Mouse (Mus musculus): ENCODE measurements around the gene Bhmt2.

Bhmt2 gene

DNA sequence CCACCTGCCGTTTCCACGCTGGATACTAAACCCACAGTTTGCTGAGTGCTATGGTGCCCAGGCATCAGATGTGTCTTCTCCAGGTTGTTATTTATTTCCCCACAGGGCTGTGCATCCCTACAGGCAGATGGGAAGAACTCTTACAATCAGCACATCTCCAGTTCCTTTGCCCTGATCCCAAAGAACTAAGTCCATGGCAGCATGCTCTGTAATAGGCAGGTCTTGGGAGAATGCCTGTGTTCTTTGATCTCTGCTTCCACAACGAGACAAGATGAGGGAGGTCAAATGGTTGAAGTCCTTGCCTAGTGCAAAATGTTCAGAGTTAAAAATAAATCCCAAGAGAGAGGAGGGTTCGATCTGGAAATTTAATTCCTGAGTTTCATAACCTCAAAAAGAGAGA, 34.5 kb downstream of the Bhmt2 start:
- no peak for DNase-seq (ENCODE audit: low spot score in 2 of 2)

DNA sequence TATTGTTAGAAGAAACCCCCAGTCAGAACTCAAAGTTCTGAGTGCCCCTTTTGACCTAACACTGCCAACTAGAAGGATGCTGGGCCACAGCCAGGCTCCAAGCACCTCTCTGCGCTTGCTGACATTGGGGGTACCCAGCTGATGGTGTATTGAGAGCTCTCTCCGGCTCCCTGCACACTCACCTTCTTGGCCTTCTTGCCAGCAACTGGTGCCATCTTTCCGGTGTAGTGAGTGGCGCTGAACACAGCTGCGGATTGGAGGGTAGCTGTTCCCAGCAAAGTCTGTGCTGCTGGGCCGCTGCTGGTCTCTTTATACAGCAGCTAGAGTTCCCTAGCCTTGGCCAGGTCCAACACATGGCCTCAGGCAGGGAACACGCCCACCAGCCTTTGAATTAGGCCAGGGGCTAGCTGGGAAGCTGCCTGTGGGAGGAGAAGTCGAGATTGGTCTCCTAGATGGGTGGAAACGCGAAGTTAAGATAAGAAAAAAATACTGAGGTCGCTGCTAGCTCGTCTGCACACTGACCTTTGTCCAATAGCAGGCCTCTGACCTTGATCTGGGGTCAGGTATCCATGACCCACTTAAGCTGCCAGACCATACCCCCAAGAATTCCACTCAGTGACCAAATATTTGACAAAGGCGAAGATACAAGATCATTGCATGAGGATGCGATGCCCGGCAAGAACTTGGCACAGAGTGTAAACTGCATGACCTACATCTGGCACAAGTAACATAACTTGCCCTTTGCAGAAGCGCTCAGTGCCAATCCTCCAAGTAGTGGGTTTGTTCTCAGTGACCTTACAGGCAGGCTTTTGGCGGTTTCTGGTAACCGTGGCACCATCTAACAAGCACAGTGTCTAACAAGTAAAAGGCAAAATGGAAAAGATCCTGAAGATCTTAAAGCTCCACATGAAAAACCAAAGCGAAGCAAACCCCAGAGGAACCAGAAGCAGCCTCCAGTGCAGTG, 36.5 kb downstream of the Bhmt2 start, which contains the start of gene Bhmt:
Bhmt (minus strand) TSS at position 680 of the 964 bp plus-strand sequence.
- no peak for DNase-seq (ENCODE audit: low spot score in 2 of 2)

DNA sequence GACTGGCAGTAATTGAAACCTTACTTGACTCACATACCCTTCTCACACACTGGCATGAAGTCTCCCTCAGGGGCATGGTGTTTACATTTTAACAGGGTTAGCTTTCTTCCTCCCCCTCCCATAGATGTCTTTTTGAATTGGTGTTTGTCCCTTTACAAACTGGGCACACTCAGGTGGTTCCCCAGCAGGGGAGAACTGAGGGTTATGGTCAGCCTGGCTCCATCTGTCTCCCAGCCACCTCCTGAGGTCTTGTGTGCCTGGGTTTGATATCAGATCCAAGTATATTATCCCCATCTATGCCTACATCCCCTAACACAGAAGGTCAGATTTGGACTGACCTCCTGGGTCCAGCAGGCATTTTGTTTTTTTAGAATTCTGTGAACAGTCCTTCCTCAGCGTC, 37.5 kb downstream of the Bhmt2 start:
- no peak for DNase-seq (ENCODE audit: low spot score in 2 of 2)

DNA sequence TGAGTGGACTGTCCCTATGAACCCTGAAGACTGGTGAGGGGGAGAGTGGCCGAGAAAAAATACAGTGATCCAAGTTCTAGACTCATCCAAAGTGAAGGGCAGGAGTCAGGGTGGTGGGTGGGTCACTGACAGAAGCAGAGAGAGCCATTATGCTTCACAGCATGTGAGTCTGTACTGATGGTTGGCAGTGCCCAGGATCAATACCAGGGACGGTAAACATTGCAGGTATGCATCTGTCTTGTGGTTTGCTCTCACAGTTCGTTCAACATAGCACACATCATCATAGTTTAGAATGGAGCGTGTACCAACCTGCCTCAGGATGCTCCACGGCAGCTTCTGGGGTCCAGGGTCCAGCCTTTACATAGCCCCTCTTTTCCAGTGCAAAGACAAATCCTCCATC, 41.2 kb downstream of the Bhmt2 start:
- DNase-seq (ENCODE audit: low spot score in 2 of 2) = no peak

DNA sequence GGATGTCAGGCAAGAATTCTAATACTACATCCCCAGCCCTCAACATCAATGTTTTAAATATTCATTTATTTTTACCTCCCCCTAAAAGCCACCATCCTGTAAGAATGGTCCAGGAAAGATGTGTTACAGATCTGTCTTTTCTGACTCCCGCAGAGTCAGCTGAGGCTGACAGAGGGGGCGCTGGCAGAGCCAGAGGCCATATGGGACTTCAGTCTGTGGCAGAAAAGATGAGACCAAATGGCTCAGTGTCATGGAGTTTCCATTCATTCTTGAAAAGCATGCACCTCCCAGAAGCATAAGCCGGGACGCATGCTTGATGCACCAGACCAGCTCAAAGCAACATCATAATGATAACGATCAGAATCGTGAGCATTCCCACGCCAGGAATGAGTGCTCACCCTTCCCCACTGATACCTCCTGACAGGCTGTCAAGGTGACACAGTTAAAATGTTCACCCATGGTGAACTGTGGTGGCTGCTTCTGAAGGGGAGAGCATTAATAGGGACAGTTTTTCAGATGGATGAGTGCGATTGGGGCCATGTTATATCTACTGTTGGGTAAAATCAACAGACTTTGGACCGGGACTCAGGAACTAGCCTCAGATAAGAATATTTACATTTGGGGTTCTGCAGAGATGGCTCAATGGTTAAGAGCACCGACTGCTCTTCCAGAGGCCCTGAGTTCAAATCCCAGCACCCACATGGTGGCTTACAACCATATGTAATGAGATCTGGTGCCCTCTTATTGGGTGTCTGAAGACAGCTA, 43.0 kb downstream of the Bhmt2 start:
- no peak for DNase-seq (ENCODE audit: low spot score in 2 of 2)

DNA sequence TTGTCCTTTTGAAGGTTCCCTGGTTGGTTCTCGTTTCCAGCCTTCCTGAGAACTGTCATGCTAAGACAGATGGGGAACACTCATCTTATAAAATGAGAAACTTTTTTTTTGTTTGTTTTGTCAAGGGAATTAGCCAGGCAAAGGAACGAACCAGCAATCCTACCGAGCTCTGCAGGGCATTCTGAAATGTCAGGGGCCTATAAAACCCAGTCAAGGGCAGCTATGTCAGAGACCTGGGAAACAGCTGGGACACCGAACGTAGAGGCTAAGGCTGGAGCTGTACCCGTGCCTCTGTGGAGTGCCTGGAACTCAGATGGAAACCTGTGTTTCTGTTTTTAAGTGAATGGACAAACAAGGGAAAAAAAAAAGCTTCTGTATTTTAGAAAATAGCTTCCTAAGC, 45.2 kb downstream of the Bhmt2 start:
- no peak for DNase-seq (ENCODE audit: low spot score in 2 of 2)

DNA sequence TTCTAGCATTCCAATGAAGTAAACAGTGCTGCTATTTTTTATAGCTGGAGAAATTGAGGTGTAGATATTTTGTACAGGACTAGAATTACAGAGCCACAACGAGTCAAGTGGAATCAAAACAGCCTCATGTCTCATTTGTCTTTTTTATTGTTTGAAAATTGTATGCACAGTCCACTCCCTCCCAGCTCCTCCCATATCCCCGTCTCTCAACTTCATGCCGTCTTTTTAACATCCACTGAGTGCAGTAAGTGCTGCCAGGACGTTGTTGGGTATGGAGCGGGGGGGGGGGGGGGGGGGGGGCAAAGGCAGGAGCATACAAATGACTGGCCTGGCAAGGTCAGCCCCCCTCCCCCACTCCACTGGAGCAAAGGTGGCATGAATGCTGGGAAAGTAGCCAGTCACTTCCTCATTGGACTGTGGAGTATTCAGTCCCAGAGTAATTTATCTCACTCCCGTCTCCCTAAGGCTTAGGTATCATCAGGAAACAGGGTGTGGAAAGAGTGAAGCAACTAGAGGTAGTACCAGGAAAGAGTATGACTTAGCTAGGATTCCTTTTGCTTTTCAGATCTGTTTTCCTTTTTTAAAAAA, 59.6 kb downstream of the Bhmt2 start:
- DNase-seq (ENCODE audit: low spot score in 2 of 2) = no peak

DNA sequence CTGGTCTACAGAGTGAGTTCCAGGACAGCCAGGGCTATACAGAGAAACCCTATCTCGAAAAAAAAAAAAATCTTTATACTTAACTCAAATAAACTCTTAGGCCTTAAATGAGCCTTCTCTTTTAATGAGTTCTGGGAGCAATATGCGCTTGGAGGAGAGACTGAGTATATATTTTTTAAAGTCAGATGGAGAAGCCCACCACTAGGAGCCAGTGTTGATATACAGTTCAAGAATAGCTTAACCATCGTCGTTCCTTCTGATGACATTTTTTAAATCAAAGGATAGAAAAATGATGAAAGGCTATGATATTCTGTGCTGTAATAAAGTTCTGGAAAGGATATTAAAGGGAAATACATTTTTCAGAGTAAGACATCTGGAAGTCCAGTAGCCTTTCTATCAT, 60.3 kb downstream of the Bhmt2 start:
- DNase-seq (ENCODE audit: low spot score in 2 of 2) = no peak

DNA sequence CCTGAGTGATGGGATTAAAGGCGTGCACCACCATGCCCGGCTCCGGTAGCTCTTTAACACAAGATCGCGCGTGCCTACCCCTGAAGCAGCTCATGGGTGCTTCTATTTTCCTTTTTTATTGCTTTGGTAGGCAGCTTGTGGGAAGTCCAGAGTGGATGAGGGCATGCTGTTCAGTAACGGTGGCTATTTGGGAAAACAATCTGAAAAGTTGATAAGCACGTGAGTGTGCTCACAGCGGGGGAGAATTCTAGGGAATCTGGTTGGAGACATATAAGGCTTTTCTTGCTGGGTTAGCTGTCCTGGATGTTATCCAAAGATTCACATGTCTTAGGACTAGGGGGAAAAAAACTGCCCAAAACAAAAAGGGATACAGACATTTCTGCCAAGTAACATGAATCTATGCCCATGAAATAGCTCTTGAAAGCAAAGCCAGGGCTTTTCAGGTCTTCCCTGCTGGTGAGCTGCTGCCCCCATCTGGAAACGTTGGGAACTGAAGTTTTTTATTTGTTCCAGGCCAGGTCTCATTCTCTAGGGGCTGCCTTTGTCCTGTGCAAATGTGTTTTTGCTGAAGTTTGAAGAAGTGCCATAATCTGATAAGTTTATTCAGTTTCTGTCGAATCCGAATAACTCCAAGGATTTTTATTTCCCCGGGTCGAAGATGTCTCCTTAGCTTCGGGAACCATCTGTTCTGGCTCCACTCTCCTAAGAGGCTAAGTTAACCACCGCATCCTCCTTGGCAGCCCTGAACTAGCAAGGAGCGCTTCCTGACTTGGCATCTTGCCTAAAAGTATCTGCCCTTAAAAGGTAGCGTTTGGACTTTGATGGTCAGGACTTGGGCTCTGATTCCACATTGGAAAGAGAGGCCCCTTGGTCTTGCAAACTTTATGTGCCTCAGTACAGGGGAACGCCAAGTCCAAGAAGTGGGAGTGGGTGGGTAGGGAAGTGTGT, 61.2 kb downstream of the Bhmt2 start:
- DNase-seq (ENCODE audit: low spot score in 2 of 2) = peak; percentile 80 to 88

DNA sequence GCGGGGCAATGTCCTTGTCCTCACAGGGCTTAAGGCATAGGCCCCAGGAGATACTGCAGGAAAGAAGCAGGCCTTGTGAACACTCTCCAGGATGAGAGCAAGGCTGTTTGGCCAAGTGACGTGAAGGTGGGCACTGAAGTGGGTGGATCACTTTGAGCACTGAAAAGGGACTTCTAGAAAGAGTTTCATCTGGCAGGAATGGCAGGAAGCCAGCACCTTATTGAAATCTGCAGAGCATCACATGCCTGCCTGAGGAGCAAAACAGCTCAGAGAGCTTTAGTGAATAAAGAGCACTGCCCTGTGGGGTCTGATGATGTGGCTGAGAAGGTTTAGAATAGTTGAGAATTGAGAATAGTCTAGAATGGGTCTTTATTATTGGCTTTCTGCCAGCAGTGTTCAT, 65.6 kb downstream of the Bhmt2 start:
- DNase-seq (ENCODE audit: low spot score in 2 of 2) = peak in 1 of 2 experiments; percentile 49

DNA sequence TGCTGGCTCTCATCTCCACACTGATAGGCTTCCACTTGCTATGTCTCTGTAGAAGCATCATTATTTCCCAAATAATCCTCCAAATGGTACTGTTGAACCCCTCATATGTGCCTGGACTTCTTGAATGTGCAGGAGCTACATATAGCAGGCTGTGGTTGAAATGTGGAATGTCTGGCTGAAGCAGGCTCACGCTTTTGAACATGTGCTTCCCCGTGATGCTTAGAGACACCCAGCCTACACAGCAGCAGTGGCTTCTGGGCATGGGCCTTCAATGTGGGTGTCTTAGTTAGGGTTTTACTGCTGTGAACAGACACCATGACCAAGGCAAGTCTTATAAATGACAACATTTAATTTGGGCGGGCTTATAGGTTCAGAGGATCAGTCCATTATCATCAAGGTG, 66.4 kb downstream of the Bhmt2 start:
- DNase-seq (ENCODE audit: low spot score in 2 of 2) = peak in 1 of 2 experiments; percentile 54

DNA sequence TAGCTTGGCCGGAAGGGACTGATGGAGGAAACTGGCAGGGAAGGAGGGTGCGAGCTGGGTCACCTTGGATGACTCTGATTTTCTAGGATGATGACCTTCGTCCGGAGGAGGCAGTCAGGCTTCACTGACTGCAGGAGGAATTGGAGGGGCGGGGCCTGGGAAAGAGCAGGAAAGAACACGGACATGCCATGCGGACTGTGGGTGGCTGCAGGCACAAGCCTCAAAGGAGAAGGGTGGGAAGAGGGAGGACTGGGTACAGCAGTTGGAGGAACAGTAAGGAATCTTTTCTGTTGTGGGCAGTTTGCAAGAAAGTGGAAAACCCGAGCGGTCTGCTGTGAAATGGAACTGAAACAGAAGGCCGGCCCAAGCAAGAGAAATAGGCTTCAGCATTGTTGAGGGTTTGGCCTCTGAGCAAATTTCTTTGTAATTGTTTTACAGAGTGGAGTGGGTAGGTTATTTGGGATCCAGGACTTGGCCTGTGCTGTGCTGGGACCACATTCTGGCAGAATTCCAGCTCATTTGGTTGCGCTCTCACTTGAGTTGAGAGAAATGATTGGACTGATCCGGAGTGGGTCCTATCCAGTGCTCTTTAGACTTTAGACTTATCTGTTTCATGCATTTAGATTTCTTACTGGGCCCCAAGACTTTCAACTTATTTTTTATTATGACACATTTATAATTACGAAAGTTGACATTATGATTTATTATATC, 67.1 kb downstream of the Bhmt2 start:
- peak; percentile 31 to 53 for DNase-seq (ENCODE audit: low spot score in 2 of 2)

Measured in frontal cortex, postnatal 36 days (tissue).